Mouse (Mus musculus): Measurements from ENCODE around the gene Cdkl3. TPM values are rescaled to one million over a fixed set of nuclear protein-coding genes. Genes with fewer than 3 reads are reported as not detected.
A peak's percentile ranks its signal among the peaks of the same experiment; 100 is the strongest.

Cdkl3 gene
- polyA plus RNA-seq, 1 experiment from 2014 or later: 4.8 TPM

DNA sequence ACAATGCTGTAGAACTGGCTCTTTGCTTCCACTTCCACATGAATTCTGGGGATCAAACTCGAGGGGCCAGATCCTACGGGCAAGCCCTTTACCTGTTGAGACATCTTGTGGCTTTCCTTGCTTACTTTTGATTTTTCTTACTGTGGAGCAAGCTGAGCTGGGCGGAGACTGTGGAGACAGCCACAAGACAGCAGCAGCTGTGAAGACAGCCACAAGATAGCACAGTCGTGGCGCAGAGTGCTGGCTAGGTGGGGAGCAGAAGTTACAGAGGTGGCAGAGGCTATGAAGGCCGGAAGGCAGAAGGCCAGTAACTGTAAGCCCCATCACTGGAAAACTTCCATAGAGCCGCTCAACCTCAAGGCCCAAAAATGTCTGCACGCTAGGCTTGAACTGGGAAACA lies 42.3 kb upstream of the Cdkl3 start:
- no peak for ATAC-seq (ENCODE audit: low FRiP score, low TSS enrichment)
- Histone ChIP-seq H3K4me1 (replicated peaks; ENCODE audit: control insufficient read depth, insufficient read depth) (no peaks in the 10 kb centered on the region), H3K9me3 (ENCODE audit: control insufficient read depth, low read length) (no peaks in the 10 kb centered on the region), H3K4me2 (replicated peaks; ENCODE audit: low read depth) (no peak overlapping the region), H3K4me3 (ENCODE audit: low read depth, low read length) (no peak overlapping the region), H3K27me3 (ENCODE audit: control insufficient read depth, insufficient read depth, low read length) (no peaks in the 10 kb centered on the region), H3K27ac (replicated peaks) (no peak overlapping the region), H3K36me3 (ENCODE audit: control insufficient read depth, insufficient read depth, low read length) (no peaks in the 10 kb centered on the region), H3K9ac (ENCODE audit: low read length) (no peak overlapping the region)
- no peak for DNase-seq (ENCODE audit: low spot score)
- TF ChIP-seq CTCF (IDR thresholded peaks at IDR 0.05; ENCODE audit: low read depth) (no peak), EP300 (optimal IDR thresholded peaks at IDR 0.05) (no peak)
- WGBS: 84% methylated on average over 8 of the region's 8 CpGs

DNA sequence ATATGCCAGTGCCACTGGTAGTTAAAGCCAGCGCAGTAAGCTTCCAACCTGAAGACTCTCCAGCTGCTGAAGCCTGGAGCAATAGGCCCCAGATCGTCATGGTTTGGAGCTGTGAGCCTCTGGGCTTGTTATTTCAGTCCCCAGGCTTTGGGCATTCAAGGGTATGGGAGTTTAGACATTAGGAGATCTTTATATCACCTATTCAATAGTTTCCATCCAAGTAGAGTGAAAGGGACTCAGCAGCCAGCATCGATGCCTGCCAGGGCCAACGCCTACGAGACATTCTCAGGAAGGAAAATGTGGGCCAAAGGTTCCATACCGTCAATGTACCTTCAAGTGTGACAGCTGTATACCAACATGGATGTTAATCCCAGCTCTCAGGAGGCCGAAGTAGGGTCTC lies 41.7 kb upstream of the Cdkl3 start:
- DNase-seq (ENCODE audit: low spot score) (no peak), ATAC-seq (ENCODE audit: low FRiP score, low TSS enrichment) (no peak)
- no peak overlapping the region for H3K9ac ChIP-seq (ENCODE audit: low read length)
- no peak overlapping the region for H3K27ac ChIP-seq (replicated peaks)
- WGBS: 92% methylated on average over 7 of the region's 7 CpGs
- H3K4me3 ChIP-seq (ENCODE audit: low read depth, low read length): no peak overlapping the region
- H3K4me2 ChIP-seq (replicated peaks; ENCODE audit: low read depth): no peak overlapping the region
- H3K9me3 ChIP-seq (ENCODE audit: control insufficient read depth, low read length): no peaks in the 10 kb centered on the region
- no peaks in the 10 kb centered on the region for H3K27me3 ChIP-seq (ENCODE audit: control insufficient read depth, insufficient read depth, low read length)
- H3K4me1 ChIP-seq (replicated peaks; ENCODE audit: control insufficient read depth, insufficient read depth): no peaks in the 10 kb centered on the region
- TF ChIP-seq CTCF (IDR thresholded peaks at IDR 0.05; ENCODE audit: low read depth) (no peak), EP300 (optimal IDR thresholded peaks at IDR 0.05) (no peak)
- no peaks in the 10 kb centered on the region for H3K36me3 ChIP-seq (ENCODE audit: control insufficient read depth, insufficient read depth, low read length)

DNA sequence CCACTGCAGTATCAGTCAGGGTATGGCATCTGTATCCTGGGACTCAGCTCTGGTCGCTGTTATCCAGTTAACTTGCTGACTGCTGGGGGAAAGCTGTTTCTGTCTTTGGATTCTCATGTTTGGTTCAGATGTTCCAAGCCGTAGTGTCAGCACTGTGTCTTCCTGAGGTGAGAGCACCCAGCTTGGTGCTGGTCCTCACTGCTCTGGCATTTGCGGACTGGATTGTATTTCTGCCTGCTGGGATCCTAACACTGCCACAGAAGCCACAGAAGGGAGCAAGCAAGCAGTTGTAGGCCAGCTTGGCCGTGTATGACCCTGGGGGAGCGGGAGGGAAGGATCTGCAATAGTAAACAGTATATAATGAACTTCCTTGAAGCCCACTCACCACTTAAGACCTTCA lies 37.4 kb upstream of the Cdkl3 start:
- peaks cover 5% of the 10 kb centered on the region; the same call in 1 of the 2 replicates for H3K36me3 ChIP-seq (ENCODE audit: control insufficient read depth, insufficient read depth, low read length)
- DNase-seq (ENCODE audit: low spot score) (no peak), ATAC-seq (ENCODE audit: low FRiP score, low TSS enrichment) (no peak)
- H3K4me1 ChIP-seq (replicated peaks; ENCODE audit: control insufficient read depth, insufficient read depth): no peaks in the 10 kb centered on the region
- H3K27me3 ChIP-seq (ENCODE audit: control insufficient read depth, insufficient read depth, low read length): no peaks in the 10 kb centered on the region
- H3K4me3 ChIP-seq (ENCODE audit: low read depth, low read length): no peak overlapping the region
- TF ChIP-seq EP300 (optimal IDR thresholded peaks at IDR 0.05) (no peak), CTCF (IDR thresholded peaks at IDR 0.05; ENCODE audit: low read depth) (no peak)
- H3K4me2 ChIP-seq (replicated peaks; ENCODE audit: low read depth): no peak overlapping the region
- H3K9me3 ChIP-seq (ENCODE audit: control insufficient read depth, low read length): no peaks in the 10 kb centered on the region
- H3K9ac ChIP-seq (ENCODE audit: low read length): no peak overlapping the region
- 71% methylated on average over 5 of the region's 5 CpGs for WGBS
- H3K27ac ChIP-seq (replicated peaks): no peak overlapping the region

DNA sequence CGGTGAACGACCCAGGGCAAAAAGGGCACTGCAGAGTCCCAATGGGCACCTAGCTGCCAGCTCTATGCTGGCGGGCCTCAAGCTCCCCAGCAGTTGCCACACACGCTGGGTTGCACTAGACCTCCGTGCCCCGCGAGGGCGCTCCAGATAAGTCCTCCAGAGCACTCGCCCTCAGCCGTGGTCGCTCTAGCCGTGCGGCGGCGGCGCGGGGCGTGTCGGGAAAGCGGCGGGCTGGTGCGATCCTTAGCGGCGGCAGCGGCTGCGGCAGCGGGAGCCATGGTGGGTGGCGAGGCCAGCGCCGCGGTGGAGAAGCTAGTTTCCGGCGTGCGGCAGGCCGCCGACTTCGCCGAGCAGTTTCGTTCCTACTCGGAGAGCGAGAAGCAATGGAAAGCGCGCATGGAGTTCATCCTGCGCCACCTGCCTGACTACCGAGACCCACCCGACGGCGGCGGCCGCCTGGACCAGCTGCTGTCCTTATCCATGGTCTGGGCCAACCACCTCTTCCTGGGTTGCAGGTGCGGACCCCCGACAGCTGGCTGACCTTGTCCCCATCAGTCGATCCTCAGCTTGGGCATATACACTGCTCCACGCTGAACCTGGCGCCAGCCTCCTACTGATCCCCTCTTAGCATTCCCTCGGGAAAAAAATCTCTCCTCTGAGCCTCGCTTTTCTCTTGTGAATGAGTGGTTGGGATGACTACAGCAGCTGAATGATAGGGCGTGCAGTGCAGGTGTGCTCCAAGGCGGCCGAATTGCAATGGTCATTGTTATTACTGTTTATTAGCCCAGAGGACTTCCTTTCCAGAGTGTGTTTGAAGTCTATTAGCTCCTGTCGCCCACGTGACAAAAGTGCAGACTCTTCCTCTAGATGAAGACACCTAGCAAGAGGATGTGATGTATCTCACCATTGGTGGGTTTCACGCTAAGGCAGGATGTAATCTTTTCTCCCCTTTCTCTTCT lies 36.3 kb upstream of the Cdkl3 start, which contains the start of gene Cdkn2aipnl:
Gene Cdkn2aipnl, plus strand, starts transcription at position 219 of the 959 bp plus-strand sequence.
- peak; percentile 89 for TF ChIP-seq CTCF (IDR thresholded peaks at IDR 0.05; ENCODE audit: low read depth)
- no peak for TF ChIP-seq EP300 (optimal IDR thresholded peaks at IDR 0.05)
- peaks cover 6% of the 10 kb centered on the region for H3K36me3 ChIP-seq (ENCODE audit: control insufficient read depth, insufficient read depth, low read length)
- no peaks in the 10 kb centered on the region for H3K4me1 ChIP-seq (replicated peaks; ENCODE audit: control insufficient read depth, insufficient read depth)
- under 1% methylated on average over 48 of the region's 63 CpGs for WGBS
- peak within 1 kb of the TSS; percentile 95 for H3K4me2 ChIP-seq (replicated peaks; ENCODE audit: low read depth)
- H3K27ac ChIP-seq (replicated peaks): peak within 1 kb of the TSS; percentile 49; the same call in 1 of the 2 replicates
- peak; percentile 98 for DNase-seq (ENCODE audit: low spot score)
- H3K4me3 ChIP-seq (ENCODE audit: low read depth, low read length): peak within 1 kb of the TSS; percentile 72
- peak within 1 kb of the TSS; percentile 70 for H3K9ac ChIP-seq (ENCODE audit: low read length)
- no peaks in the 10 kb centered on the region for H3K27me3 ChIP-seq (ENCODE audit: control insufficient read depth, insufficient read depth, low read length)
- ATAC-seq (ENCODE audit: low FRiP score, low TSS enrichment): peak; percentile 94
- H3K9me3 ChIP-seq (ENCODE audit: control insufficient read depth, low read length): no peaks in the 10 kb centered on the region

DNA sequence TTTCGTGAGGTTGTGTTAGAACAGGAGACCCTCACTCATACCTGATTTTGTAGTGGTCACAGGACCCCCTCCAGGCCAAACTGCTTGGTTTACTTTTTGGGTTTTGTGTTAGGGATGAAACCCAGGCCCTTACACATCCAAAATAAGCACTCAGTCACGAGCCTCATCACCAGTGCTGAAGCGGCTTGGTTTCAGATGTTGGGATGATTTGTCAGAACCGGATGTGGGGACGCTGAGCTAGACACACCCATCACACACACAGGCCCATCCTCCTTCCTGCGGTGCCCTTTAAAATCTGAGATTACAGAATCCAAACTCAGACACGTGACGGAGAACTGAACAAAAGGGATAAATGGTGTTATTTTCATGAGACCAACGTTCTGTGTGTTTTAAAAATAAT lies 35.1 kb upstream of the Cdkl3 start:
- Histone ChIP-seq H3K4me2 (replicated peaks; ENCODE audit: low read depth) (no peak overlapping the region), H3K9me3 (ENCODE audit: control insufficient read depth, low read length) (no peaks in the 10 kb centered on the region), H3K36me3 (ENCODE audit: control insufficient read depth, insufficient read depth, low read length) (peaks cover 9% of the 10 kb centered on the region), H3K9ac (ENCODE audit: low read length) (no peak overlapping the region), H3K4me3 (ENCODE audit: low read depth, low read length) (no peak overlapping the region), H3K27me3 (ENCODE audit: control insufficient read depth, insufficient read depth, low read length) (no peaks in the 10 kb centered on the region), H3K27ac (replicated peaks) (no peak overlapping the region), H3K4me1 (replicated peaks; ENCODE audit: control insufficient read depth, insufficient read depth) (no peaks in the 10 kb centered on the region)
- ATAC-seq (ENCODE audit: low FRiP score, low TSS enrichment): no peak
- WGBS: 92% methylated on average over 9 of the region's 9 CpGs
- TF ChIP-seq EP300 (optimal IDR thresholded peaks at IDR 0.05) (no peak), CTCF (IDR thresholded peaks at IDR 0.05; ENCODE audit: low read depth) (no peak)
- no peak for DNase-seq (ENCODE audit: low spot score)

DNA sequence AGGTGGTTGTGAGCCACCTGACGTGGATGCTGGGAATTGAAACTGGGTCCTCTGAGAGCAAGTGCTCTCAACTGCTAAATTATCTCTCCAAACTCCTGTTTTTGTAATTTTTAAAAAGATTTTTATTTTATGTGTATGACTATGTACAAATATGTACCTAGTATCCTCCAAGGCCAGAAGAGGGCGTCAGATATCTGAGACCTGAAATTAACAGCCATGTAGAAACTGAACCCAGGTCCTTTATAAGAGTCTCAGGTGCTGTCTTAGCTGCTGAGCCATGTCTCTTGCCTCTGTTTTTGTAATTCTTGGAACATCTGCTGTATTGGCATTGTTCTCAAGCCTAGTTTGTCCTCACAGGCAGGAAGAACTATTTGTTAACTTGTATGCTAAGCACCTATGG lies 34.5 kb upstream of the Cdkl3 start:
- no peak for ATAC-seq (ENCODE audit: low FRiP score, low TSS enrichment)
- Histone ChIP-seq H3K4me2 (replicated peaks; ENCODE audit: low read depth) (no peak overlapping the region), H3K27ac (replicated peaks) (no peak overlapping the region), H3K9ac (ENCODE audit: low read length) (no peak overlapping the region), H3K36me3 (ENCODE audit: control insufficient read depth, insufficient read depth, low read length) (peaks cover 9% of the 10 kb centered on the region), H3K9me3 (ENCODE audit: control insufficient read depth, low read length) (no peaks in the 10 kb centered on the region), H3K4me3 (ENCODE audit: low read depth, low read length) (no peak overlapping the region), H3K27me3 (ENCODE audit: control insufficient read depth, insufficient read depth, low read length) (no peaks in the 10 kb centered on the region), H3K4me1 (replicated peaks; ENCODE audit: control insufficient read depth, insufficient read depth) (no peaks in the 10 kb centered on the region)
- DNase-seq (ENCODE audit: low spot score): no peak
- TF ChIP-seq EP300 (optimal IDR thresholded peaks at IDR 0.05) (no peak), CTCF (IDR thresholded peaks at IDR 0.05; ENCODE audit: low read depth) (peak; percentile 44)
- 92% methylated on average over 2 of the region's 2 CpGs for WGBS

All from stomach, postnatal 0 days (tissue).